In the genomic region with DNA sequence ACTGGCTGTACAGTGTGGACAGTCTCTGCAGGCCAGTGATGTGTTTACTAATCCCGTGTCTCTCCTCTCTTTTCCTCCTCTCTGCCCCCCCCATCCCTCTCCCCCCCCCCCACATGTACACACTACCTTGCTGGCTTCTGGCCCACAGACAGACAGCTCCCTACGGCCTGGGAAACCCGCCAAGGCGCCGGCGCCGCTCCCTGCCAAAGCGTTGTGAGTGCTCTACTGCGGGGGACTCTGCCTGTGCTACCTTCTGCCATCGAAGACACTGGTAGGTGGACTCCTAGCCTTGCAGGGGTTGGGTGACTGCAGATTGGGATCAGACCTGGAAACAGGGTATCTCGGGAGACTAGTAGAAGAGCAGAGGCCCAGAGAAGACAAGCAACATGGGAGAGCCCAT, we compare ENCODE assay signal across 8 mouse cellular contexts. TPM values are rescaled to one million over a fixed set of nuclear protein-coding genes. Genes with fewer than 3 reads are reported as not detected.
DNase-seq lines count a peak whose midpoint lies in the region; ATAC-seq lines count a peak whose summit lies in the region.

No protein-coding gene starts in this region.

- H3K4me2 ChIP-seq in kidney, embryonic 16.5 days (replicated peaks; ENCODE audit: low read depth, low read length) = no peak overlapping the region

- peaks cover 11% of the 10 kb centered on the region; the same call in 1 of the 2 replicates for H3K4me1 ChIP-seq in kidney, embryonic 16.5 days (ENCODE audit: insufficient read depth, low read length)
- H3K4me1 ChIP-seq in embryonic facial prominence, embryonic 10.5 days = peaks cover 19% of the 10 kb centered on the region

- no peak overlapping the region for H3K9ac ChIP-seq in kidney, embryonic 16.5 days (replicated peaks; ENCODE audit: low read length)

- 62% methylated on average over 11 of the region's 11 CpGs for WGBS in kidney, embryonic 16.5 days
- 69% methylated on average over 11 of the region's 11 CpGs for WGBS in embryonic facial prominence, embryonic 10.5 days

- no peaks in the 10 kb centered on the region for H3K27me3 ChIP-seq in kidney, embryonic 16.5 days (ENCODE audit: insufficient read depth, low read length)
- peaks cover 39% of the 10 kb centered on the region for H3K27me3 ChIP-seq in embryonic facial prominence, embryonic 10.5 days (replicated peaks; ENCODE audit: low read depth, poor library complexity, severe bottlenecking)

- H3K4me3 ChIP-seq in kidney, embryonic 16.5 days (ENCODE audit: low read length) = no peak overlapping the region
- no peak overlapping the region for H3K4me3 ChIP-seq in embryonic facial prominence, embryonic 10.5 days

- DNase-seq in kidney, adult 11 months = peak; percentile 16
- peak; percentile 33 to 55 for DNase-seq in adrenal gland, postnatal 36 days
- DNase-seq in embryonic facial prominence, embryonic 10.5 days (ENCODE audit: low spot score) = no peak
- DNase-seq in left cerebral cortex, postnatal 36 days (ENCODE audit: low spot score in 2 of 2) = peak; percentile 56 to 68
- peak; percentile 44 for DNase-seq in right cerebral cortex, postnatal 4 days
- DNase-seq in spleen, adult 18-20 months = no peak
- DNase-seq in embryo, embryonic 10.5 days (ENCODE audit: low spot score) = no peak

- intact Hi-C loops in left cerebral cortex, postnatal 36 days (cut with DNase I) = no loop called here

- no peaks in the 10 kb centered on the region for H3K9me3 ChIP-seq in kidney, embryonic 16.5 days (ENCODE audit: low read length)
- H3K9me3 ChIP-seq in embryonic facial prominence, embryonic 10.5 days = no peaks in the 10 kb centered on the region

- no peaks in the 10 kb centered on the region for H3K36me3 ChIP-seq in kidney, embryonic 16.5 days (ENCODE audit: insufficient read depth, low read length)
- no peaks in the 10 kb centered on the region for H3K36me3 ChIP-seq in embryonic facial prominence, embryonic 10.5 days (replicated peaks)

- no peak for ATAC-seq in kidney, embryonic 16.5 days (ENCODE audit: low FRiP score, low TSS enrichment)

- no peak overlapping the region for H3K27ac ChIP-seq in kidney, embryonic 16.5 days (ENCODE audit: low read length)
- 0 out of 2 replicates have a peak overlapping the region, but pooled peaks have one; percentile 2 for H3K27ac ChIP-seq in embryonic facial prominence, embryonic 10.5 days (replicated peaks)

RNA-seq across cellular contexts. Expression of gene Edn2, which starts 2.2 kb away (rescaled TPM):
- 0.10 TPM in 1 of 2 replicates, not detected in the other for polyA plus RNA-seq in kidney, embryonic 16.5 days (2015; fragmentation: Nextera tagmentation; extraction: Ambion mirVana)
- total RNA-seq in adrenal gland, postnatal 36 days (2021) = not detected
- polyA plus RNA-seq in embryonic facial prominence, embryonic 10.5 days (2016; fragmentation: Nextera tagmentation; extraction: Ambion mirVana) = not detected in 2 replicates
- total RNA-seq in left cerebral cortex, postnatal 36 days (2021) = not detected

Comparison
In these comparisons a context has a peak if more than half of its experiments do, and no peak if none do; other contexts are left out.
1. DNase-seq: peak in kidney, adult 11 months (single experiment), adrenal gland, postnatal 36 days (2 of 2), left cerebral cortex, postnatal 36 days (2 of 2) and right cerebral cortex, postnatal 4 days (single experiment); none in embryonic facial prominence, embryonic 10.5 days (single experiment), spleen, adult 18-20 months (0 of 2) and embryo, embryonic 10.5 days (single experiment).